Mouse (Mus musculus) intestine, postnatal 0 days (tissue): ENCODE measurements around the gene Gm17334. TPM values are rescaled to one million over a fixed set of nuclear protein-coding genes. Genes with fewer than 3 reads are reported as not detected.
"Not testable (repeated sequence)": the region's sequence is repeated elsewhere in the genome, so short reads cannot be mapped to it uniquely, and the experiment has no call there.

Source experiments
- ATAC-seq: fragments of 200-750 bp; cut with Nextera tagmentation; 2 replicates; pipeline ENCODE4 v1.8.0; 2017; ENCODE audit warnings: mild to moderate bottlenecking, moderate TSS enrichment, moderate library complexity
- H3K27ac ChIP-seq: fragments of 300-500 bp; sonication (generic); 2 replicates; pipeline ENCODE4 v1.5.1; 2014; ENCODE audit warnings: mild to moderate bottlenecking, low read depth, low read length, moderate library complexity
- H3K27me3 ChIP-seq: fragments of 300-500 bp; sonication (generic); replicated peaks from 2 replicates; pipeline ENCODE4 v1.6.1; 2014; ENCODE audit warnings: low read length, mixed read lengths; ENCODE audit not compliant: control insufficient read depth, insufficient read depth
- H3K36me3 ChIP-seq: fragments of 300-500 bp; sonication (generic); 2 replicates; pipeline ENCODE4 v1.6.1; 2014; ENCODE audit warnings: mild to moderate bottlenecking, moderate library complexity; ENCODE audit not compliant: control insufficient read depth, insufficient read depth
- H3K4me1 ChIP-seq: fragments of 300-500 bp; sonication (generic); replicated peaks from 2 replicates; pipeline ENCODE4 v1.6.1; 2014; ENCODE audit warnings: antibody characterized with exemption, low read length, mixed read lengths; ENCODE audit not compliant: control insufficient read depth, insufficient read depth
- H3K4me2 ChIP-seq: fragments of 300-500 bp; sonication (generic); replicated peaks from 2 replicates; pipeline ENCODE4 v1.6.1; 2014; ENCODE audit warnings: low read depth, mild to moderate bottlenecking, moderate library complexity
- H3K4me3 ChIP-seq: fragments of 300-500 bp; sonication (generic); 2 replicates; pipeline ENCODE4 v1.5.1; 2014; ENCODE audit warnings: low read depth, low read length
- H3K9ac ChIP-seq: fragments of 300-500 bp; sonication (generic); 2 replicates; pipeline ENCODE4 v1.6.1; 2014; ENCODE audit warnings: mild to moderate bottlenecking, low read depth, low read length
- H3K9me3 ChIP-seq: fragments of 300-500 bp; sonication (generic); 2 replicates; pipeline ENCODE4 v1.6.1; 2016; ENCODE audit warnings: mixed run types; ENCODE audit not compliant: control insufficient read depth
- CTCF ChIP-seq: sonication (generic); IDR thresholded peaks from 2 replicates; pipeline ENCODE4 v1.5.1; 2016; ENCODE audit warnings: low read depth, mild to moderate bottlenecking, control low read depth, antibody characterized with exemption, moderate library complexity
- WGBS: fragments of 180-500 bp; shearing (Covaris S2); extraction: QIAGEN DNeasy Blood & Tissue Kit; methylation state at CpG from one replicate; pipeline ENCODE4 v1.1.7; 2014; 5-methylcytosine and 5-hydroxymethylcytosine counted together
- polyA plus RNA-seq: library from polyadenylated mRNA; unstranded; fragments of >200 nt; fragmentation: Nextera tagmentation; extraction: Ambion mirVana; gene quantifications from 2 replicates; pipeline ENCODE4 v1.2.1, GENCODE M21; 2015

Gene Gm17334
- polyA plus RNA-seq, 1 experiment from 2014 or later: 0.17 TPM

- not testable (repeated sequence) for H3K36me3 ChIP-seq, H3K27me3 ChIP-seq, ATAC-seq, H3K4me3 ChIP-seq, H3K9me3 ChIP-seq, H3K9ac ChIP-seq, H3K4me2 ChIP-seq
- 51% methylated on average over 8 of the region's 9 CpGs for WGBS
- Histone ChIP-seq H3K27ac (peak overlapping the region; percentile 95), H3K4me1 (peaks cover 25% of the 10 kb centered on the region)
- peak; percentile 68 for TF ChIP-seq CTCF
Observed at GRCm38 (mm10) chr11:53758033-53758432, 15.0 kb downstream of the Gm17334 start.

DNA sequence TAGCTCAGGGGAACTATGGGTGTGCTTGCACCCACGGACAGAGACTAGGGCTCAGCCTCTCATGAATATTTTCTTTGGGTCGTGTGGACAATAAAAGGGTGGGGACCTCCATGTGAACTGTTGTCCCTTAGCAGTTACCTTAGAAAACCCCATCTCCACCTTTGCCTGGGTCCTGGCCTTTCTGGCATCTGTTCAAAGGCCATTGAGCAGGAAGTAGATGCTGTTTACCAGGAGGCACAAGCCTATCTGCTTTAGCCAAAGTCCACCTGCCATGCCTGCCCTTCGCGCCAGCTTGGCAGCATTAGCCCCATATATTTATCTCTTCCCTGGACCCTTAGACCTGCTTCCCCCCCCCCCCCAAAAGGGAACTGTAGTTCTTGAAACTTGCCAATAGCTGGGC, 15.4 kb downstream of the Gm17334 start:
- no peak for TF ChIP-seq CTCF
- WGBS: 42% methylated on average over 4 of the region's 4 CpGs
- no peak overlapping the region for H3K4me3 ChIP-seq
- H3K9ac ChIP-seq: no peak overlapping the region
- no peaks in the 10 kb centered on the region for H3K27me3 ChIP-seq
- H3K4me1 ChIP-seq: peaks cover 24% of the 10 kb centered on the region
- H3K36me3 ChIP-seq: no peaks in the 10 kb centered on the region
- H3K27ac ChIP-seq: peak overlapping the region; percentile 95
- no peaks in the 10 kb centered on the region for H3K9me3 ChIP-seq
- H3K4me2 ChIP-seq: no peak overlapping the region
- ATAC-seq: peak; percentile 47

GRCm38 (mm10) chr11:53755011-53755595, 17.9 kb downstream of the Gm17334 start:
- Histone ChIP-seq H3K4me2 (no peak overlapping the region), H3K4me1 (peaks cover 12% of the 10 kb centered on the region), H3K4me3 (no peak overlapping the region), H3K27me3 (no peaks in the 10 kb centered on the region), H3K9me3 (no peaks in the 10 kb centered on the region), H3K36me3 (no peaks in the 10 kb centered on the region), H3K9ac (no peak overlapping the region), H3K27ac (no peak overlapping the region)
- 72% methylated on average over 12 of the region's 12 CpGs for WGBS
- ATAC-seq: no peak
- no peak for TF ChIP-seq CTCF

DNA sequence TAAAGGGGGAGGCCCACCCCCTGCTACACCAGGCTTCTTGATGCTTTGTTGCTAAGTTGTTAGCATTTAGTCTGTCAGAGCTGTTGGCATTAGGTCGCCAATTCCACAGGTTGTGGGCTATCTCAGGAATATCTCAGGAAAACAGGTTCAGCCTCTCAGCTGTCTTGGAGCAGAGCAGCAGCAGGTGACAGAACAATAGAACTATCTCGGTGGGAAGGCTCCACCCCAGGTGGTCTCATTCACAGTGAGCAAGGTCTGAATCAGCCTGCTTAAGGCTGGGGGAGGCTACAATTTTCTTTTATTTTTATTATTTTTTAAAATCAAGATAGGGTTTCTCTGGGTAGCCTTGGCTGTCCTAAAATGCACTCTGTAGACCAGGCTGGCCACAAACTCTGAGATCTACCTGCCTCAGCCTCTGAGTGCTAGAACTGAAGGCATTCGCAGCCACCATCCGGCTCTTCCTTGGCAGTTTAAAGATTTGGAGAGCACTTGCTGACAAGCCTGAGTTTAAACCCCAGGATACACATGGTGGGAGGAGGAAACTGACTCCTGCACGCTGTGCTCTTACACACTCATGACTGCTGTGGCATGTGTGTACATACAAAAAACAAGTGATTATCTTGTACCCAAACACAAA, 23.2 kb downstream of the Gm17334 start:
- no peak for ATAC-seq

GRCm38 (mm10) chr11:53749306-53749705, 23.7 kb downstream of the Gm17334 start:
- no peak overlapping the region for H3K4me2 ChIP-seq

More for the DNA sequence above, 23.2 kb downstream of the Gm17334 start:
- Histone ChIP-seq H3K4me3 (no peak overlapping the region), H3K27me3 (no peaks in the 10 kb centered on the region), H3K36me3 (no peaks in the 10 kb centered on the region), H3K9ac (no peak overlapping the region), H3K27ac (no peak overlapping the region), H3K9me3 (no peaks in the 10 kb centered on the region), H3K4me2 (no peak overlapping the region), H3K4me1 (no peaks in the 10 kb centered on the region)
- TF ChIP-seq CTCF: no peak
- WGBS: 62% methylated on average over 5 of the region's 5 CpGs

DNA sequence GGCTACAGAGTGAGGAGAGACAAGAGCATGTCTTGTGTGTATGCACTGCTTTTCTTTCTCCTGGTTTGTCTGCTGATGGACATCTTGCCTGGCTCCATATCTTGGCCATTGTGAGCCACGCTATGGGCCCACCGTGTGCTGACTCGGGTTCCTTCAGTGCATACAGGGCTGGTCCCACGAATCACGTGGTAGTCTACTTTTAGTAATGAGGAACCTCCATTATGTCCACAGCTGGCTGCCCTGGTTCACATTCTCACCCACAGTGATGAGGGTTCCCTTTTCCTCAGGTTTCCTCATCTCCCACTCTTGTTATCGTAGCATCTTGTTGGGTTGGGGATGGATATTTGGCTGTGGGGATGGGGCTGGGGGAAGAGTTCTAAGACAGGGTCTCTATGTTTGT, 24.4 kb downstream of the Gm17334 start:
- WGBS: 86% methylated on average over 6 of the region's 6 CpGs
- no peaks in the 10 kb centered on the region for H3K9me3 ChIP-seq
- no peak overlapping the region for H3K4me3 ChIP-seq
- H3K27me3 ChIP-seq: no peaks in the 10 kb centered on the region
- H3K4me2 ChIP-seq: no peak overlapping the region
- no peaks in the 10 kb centered on the region for H3K36me3 ChIP-seq
- no peak overlapping the region for H3K27ac ChIP-seq
- no peaks in the 10 kb centered on the region for H3K4me1 ChIP-seq
- no peak overlapping the region for H3K9ac ChIP-seq
- ATAC-seq: no peak
- TF ChIP-seq CTCF: no peak

More at GRCm38 (mm10) chr11:53749306-53749705, 23.7 kb downstream of the Gm17334 start:
- no peaks in the 10 kb centered on the region for H3K27me3 ChIP-seq
- no peak for TF ChIP-seq CTCF
- H3K9ac ChIP-seq: no peak overlapping the region
- no peaks in the 10 kb centered on the region for H3K9me3 ChIP-seq
- no peaks in the 10 kb centered on the region for H3K36me3 ChIP-seq
- H3K27ac ChIP-seq: no peak overlapping the region
- H3K4me3 ChIP-seq: no peak overlapping the region
- no peaks in the 10 kb centered on the region for H3K4me1 ChIP-seq
- ATAC-seq: no peak
- 73% methylated on average over 4 of the region's 4 CpGs for WGBS
